Mouse (Mus musculus) kidney, adult 2 months (tissue): ENCODE results near the gene Polr2a.

Experiments used
- CTCF ChIP-seq: fragments of 200-500 bp; conservative IDR thresholded peaks from 2 replicates; pipeline ENCODE4 v1.5.1; 2011; ENCODE audit warnings: low read depth, mild to moderate bottlenecking, control low read depth, low read length, moderate library complexity, mixed read lengths; ENCODE audit not compliant: insufficient read depth, insufficient read length
- POLR2A ChIP-seq: fragments of 200-500 bp; IDR thresholded peaks from one replicate; pipeline ENCODE4 v1.6.1; 2011; ENCODE audit warnings: low read depth, low read length, control low read depth

DNA sequence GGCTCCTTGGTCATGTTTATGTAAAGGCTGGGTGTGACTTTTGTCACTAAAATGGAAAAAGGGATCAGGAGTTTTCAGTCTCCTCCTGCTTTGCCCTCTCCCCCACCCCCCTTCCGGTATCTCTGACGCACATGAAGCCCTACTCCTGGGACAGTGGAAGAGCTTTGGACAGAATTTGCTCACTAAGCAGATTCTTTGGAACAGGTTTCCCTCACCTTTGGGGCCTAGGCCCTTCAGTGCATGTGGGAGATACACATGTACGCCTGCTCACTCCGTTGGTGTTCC, 9.1 kb upstream of the Polr2a start:
- no peak for TF ChIP-seq CTCF
- TF ChIP-seq POLR2A: no peak
